Mouse (Mus musculus): ENCODE measurements at regions not wholly inside any gene's neighbourhood (a gene's known extent, or its start where the extent isn't known, plus 50 kb on each side); places are given as distances from the start of the nearest gene placed in this dataset.

DNA sequence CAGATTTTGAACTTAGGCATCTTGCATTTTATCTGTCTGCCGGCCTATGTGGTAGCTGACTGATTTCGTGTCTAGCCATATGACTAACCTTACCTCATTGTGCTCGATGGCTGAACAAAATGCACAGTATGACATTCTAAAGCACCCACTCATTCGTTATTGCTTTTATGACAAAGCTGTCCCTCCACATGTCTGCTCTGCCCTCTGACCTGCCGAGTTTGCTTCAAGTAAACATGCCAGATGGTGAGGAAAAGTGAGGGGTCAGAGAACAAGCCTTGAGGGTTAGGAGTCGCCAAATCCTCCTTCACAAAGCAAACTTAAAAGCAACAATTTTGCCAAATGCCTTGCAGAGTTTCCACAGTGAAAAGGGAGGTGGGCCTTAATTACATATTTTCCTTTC, 196.0 kb upstream of the Elavl2 start:
- TF ChIP-seq CTCF (IDR thresholded peaks at IDR 0.05; ENCODE audit: low read depth) (no peak), EP300 (optimal IDR thresholded peaks at IDR 0.05) (no peak)

All from stomach, postnatal 0 days (tissue).